Mouse (Mus musculus) cerebral cortex, adult 2 months (tissue): ENCODE measurements around the gene Cxcl12.

ENCODE experiments used
- WGBS: fragments of 180-500 bp; shearing (Covaris S2); methylation state at CpG from one replicate; pipeline ENCODE4 v1.1.7; 2018; 5-methylcytosine and 5-hydroxymethylcytosine counted together

The Cxcl12 gene

DNA sequence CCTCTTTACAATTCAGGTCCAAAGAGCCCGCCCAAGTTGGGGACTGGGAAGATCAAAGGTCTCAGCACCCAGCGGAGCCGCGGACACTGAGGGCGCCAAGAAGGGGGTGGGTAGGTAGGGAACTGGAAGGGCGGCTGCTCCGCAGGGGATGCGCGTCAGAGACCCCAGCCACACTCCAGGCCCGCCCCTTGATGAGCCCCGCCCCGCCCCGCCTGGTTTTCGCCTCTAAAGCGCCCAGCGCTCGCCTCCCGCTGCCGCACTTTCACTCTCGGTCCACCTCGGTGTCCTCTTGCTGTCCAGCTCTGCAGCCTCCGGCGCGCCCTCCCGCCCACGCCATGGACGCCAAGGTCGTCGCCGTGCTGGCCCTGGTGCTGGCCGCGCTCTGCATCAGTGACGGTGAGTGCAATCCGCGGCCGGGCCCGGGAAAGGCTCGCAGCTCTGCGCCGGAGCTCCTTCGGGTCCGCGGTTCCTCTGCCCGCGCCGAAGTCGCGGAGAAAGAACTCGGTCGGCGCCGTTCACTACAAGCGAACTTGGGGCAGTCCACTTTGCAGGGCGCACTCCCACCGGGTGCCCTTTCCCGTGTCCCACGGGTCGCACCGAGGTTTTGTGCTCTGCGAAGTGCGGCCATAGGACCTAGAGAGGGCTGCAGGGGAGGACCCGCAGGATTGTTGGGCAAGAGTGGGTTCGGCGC lies at the start of gene Cxcl12:
Gene Cxcl12 (plus strand): TSS at position 215 of the 691 bp plus-strand sequence.
- WGBS: under 1% methylated on average over 63 of the region's 64 CpGs

DNA sequence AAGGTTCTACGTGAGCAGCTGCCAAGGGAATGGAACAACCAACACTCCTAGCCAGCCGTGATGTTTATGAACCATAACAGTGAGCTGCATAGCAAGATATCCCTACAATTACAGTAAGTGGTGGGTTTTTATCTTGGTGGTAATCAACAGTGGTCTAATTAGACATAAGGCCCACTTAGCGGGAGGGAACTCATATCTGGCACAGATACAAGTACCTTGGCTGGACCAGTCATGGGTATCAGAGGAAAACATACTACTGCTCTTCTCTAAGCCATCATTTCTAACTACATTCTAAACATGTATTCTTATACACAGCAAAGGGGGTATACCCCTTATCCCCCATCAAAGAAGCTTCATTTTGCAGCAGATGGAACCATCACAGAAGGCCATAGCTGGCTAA lies 46.3 kb upstream of the Cxcl12 start:
- 89% methylated on average over 3 of the region's 3 CpGs for WGBS

DNA sequence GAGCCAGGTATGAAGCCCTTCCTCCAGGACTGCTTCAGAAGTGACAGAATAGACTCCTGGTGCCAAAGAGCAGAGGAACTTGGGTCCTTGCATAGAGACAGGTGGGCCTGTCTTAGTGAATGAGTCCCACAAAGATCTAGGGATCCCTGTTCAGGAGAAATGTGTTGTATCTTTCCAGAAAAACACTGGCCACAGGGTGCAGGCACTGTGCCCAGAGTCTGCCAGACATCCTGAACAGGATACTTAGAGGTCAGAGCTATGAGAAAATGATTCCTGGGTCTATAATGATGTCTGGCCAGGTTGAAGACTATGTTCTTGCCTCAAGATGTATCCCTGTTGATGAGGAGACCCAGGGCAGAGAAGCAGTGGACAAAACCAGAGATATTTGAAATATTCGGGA lies 42.0 kb upstream of the Cxcl12 start:
- WGBS: 92% methylated on average over 1 of the region's 1 CpGs

DNA sequence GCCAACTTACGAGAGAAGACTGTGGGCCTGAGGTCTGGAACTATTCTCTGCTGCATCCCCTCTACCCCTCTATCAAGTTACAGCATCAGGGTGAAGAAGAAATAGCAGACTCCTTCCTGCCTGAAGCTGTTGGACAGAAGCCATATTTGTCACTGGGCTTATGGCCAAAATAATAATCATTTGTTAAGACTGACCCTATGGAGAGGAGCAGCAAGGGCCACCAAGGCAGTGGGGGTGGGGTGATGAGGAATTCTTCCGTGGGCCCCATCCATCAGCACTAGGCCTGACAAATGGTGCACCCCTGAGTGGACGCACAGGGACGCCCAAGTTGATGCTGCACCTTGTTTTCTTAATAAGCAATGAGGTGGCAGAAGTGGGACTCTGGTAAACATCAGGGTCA lies 38.9 kb upstream of the Cxcl12 start:
- WGBS: 91% methylated on average over 4 of the region's 4 CpGs

GRCm38 (mm10) chr6:117130680-117131111 lies 37.6 kb upstream of the Cxcl12 start:
- 61% methylated on average over 15 of the region's 15 CpGs for WGBS

- 78% methylated on average over 4 of the region's 4 CpGs for WGBS
Observed at GRCm38 (mm10) chr6:117134526-117134925, 33.8 kb upstream of the Cxcl12 start.

DNA sequence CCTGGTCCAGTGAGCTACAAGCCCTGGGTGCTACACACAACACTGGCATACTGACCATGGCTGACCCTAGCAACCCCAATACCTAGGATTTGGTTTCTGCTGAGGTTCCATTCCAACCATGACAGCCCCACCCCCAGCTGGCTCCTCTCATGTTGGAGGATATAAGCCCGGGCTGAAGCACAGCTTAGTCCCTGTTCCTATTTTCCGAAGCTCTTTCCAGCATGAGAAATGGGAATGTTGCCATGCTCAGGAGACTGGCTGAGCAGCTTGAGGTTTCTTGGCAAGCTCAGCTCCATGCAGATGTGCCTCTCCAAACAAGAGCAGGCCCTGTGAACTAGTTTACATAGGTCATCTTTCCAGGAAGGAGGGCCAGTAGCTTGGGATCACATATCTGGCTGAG lies 30.6 kb upstream of the Cxcl12 start:
- WGBS: 18% methylated on average over 2 of the region's 2 CpGs

DNA sequence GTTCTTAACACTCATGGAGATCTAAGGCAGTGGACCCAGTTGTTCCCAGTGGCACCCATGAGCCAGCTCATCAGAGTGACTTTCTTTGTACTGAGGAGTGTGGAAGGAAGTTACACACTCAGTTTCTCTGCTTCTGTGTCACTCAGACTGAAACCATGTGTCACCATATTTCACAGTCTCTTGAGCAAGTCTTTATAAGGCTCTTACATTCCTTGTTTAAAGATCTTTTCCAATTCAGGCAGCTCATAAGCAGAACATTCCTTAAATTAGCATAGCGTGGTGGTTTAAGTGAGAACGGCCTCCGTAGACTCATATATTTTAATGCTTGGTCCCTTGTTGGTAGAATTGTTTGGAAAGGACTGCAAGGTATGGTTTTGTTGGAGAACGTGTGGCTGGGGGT lies 27.4 kb upstream of the Cxcl12 start:
- WGBS: 57% methylated on average over 4 of the region's 4 CpGs

DNA sequence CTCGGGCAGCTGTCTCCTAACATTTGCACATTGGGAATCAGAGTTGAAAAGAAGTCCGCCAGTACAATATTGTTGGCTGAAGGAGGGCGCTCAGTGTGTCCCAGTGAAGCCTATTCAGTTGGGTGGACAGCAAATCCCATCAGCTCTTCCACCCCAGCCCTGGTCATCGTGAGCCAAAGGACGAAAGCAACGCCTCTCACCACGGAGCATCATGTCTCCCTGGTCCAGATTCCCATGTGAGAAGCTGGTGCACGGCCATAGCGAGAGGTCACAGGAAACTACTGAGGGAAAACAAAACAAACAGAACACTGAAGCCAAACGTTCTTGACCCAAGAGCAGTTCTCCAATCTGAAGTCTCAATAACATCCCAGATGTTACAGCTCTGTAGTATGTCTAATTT lies 21.4 kb upstream of the Cxcl12 start:
- WGBS: 81% methylated on average over 10 of the region's 10 CpGs

DNA sequence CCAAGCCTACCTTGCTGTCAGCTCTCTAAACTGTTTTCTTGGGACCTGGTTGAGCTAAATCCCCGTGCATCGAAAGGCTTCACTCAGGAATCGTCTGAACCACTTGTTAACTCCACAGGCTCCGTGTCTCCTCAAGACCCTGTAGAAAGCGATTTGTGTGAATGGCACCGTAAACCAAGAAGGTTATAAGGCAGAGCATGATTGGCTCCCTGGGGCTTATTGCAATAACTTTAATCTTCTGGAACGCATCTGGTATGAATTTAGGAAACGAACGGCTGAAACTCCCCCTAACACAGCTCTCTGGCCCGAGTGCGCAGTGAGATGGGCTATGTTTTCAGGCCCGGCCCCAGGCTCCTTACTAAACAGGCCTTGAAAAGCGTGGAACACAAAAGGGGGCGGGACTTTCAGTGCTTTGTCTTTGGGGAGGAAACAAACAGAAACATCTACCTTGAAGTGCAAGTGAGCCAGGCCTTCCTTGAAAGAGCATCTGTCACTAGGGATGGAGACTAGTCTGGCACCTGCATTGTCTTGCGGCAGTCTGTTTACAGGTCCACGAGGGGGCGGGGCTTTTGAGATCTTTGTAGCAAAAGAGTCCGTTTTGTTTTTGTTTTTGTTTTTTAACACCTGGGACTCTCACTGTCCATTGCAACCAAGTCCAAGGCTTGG lies 16.7 kb upstream of the Cxcl12 start:
- WGBS: 60% methylated on average over 18 of the region's 18 CpGs

- 73% methylated on average over 5 of the region's 5 CpGs for WGBS
Observed at GRCm38 (mm10) chr6:117153046-117153445, 15.3 kb upstream of the Cxcl12 start.

- 73% methylated on average over 4 of the region's 4 CpGs for WGBS
Observed at GRCm38 (mm10) chr6:117156846-117157245, 11.5 kb upstream of the Cxcl12 start.

DNA sequence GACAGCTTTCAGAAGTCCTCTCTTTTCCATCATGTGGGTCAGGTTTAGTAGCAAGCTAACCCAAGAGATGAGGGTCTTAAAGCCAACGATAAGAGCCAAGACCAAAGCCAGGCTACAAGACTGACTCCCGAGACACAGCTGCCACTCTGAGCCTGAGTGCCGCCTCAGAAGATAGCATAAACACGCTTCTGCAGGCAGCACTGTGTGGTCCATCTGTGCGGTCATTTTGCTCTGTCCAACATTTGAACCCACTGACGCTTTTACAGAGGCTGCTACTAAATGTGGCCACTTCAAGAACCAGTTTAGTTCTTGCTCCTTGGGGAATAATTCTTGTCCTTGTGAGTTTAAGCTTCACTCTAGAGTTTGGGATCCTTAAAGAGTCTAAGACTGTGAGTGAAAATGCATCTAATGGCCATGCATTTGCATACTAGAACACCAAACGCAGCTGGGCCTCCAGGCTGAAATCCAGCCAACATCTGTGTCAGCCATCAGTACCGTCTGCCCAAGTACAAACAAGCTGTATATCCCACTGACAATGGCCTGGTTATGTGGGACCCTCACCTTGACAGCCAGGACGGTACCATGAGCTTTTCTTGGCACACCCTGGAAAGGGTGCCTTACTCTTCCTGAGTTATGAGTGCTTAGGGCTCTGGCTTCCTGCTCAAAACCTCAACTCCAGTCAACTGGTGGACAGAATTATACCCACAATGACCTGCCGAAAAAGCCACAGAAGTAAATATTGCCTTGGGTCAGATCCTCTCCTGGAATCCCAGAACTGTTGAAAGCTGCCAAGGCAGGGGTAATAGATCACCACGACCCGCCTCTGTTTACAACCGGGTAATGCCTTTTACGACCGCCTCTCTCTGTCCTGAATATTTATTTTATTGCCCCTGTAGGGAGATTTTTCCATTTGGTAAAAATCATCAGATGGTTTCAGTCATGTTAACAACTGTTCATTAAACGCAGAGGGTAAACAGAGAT lies 8.3 kb upstream of the Cxcl12 start:
- 78% methylated on average over 16 of the region's 16 CpGs for WGBS

DNA sequence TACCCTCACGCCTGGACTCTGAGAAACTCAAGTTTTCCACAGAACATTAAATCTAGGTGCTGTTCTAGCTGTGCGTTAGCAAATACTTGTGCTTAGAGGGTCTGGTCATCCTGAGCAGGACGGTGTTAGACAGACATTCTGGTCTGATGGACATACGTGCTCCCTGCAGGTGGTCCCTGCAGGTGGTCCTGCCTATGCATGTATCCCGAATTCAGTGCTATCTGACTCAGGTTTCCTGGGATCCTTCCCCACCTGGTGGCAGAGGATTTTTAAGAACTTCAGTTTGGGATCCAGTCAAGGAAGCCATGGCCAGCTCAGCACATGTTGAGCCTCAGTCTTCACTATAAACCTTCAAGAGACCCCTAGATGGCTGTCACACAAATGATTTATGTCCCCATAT lies 4.8 kb upstream of the Cxcl12 start:
- WGBS: 89% methylated on average over 5 of the region's 5 CpGs

- 7% methylated on average over 16 of the region's 16 CpGs for whole genome bisulfite sequencing
Observed at GRCm38 (mm10) chr6:117166581-117167425, 1.5 kb upstream of the Cxcl12 start.

GRCm38 (mm10) chr6:117167426-117167730 lies 957 bp upstream of the Cxcl12 start:
- 29% methylated on average over 7 of the region's 7 CpGs for WGBS

- WGBS: 2% methylated on average over 46 of the region's 46 CpGs
Observed at GRCm38 (mm10) chr6:117169051-117169909, 945 bp downstream of the Cxcl12 start.

GRCm38 (mm10) chr6:117169910-117170747 lies 1.8 kb downstream of the Cxcl12 start:
- 39% methylated on average over 10 of the region's 10 CpGs for WGBS

DNA sequence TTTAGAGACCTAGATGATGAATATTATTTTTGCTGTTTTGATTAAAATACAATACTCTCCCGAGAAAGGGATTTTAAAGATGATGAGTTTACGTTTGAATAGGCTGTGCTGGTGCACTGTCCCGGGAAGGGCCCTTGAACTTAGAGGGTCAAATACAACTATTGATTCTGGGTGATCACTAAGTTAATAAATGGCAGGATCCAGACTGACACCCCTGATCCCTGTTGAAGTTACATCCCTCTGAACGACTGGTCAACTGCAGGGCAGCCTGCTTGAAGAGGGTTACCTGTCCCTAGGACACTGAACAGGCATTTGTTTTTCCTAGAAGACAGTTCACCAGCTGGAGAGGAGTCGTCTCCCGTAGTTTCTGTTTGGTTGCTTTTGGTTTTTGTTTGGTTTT lies 4.0 kb downstream of the Cxcl12 start:
- WGBS: 89% methylated on average over 6 of the region's 6 CpGs

GRCm38 (mm10) chr6:117173876-117174275 lies 5.5 kb downstream of the Cxcl12 start:
- 24% methylated on average over 11 of the region's 11 CpGs for WGBS
